Mouse (Mus musculus): ENCODE measurements around the gene Mageb1. TPM values are rescaled to one million over a fixed set of nuclear protein-coding genes. Genes with fewer than 3 reads are reported as not detected.
"Not testable (repeated sequence)": the region's sequence is repeated elsewhere in the genome, so short reads cannot be mapped to it uniquely, and the experiment has no call there.

The Mageb1 gene
- not detected in 2 replicates for polyA plus RNA-seq (2012; ENCODE audit: insufficient read depth, insufficient read length, low replicate concordance, missing spikeins)

GRCm38 (mm10) chrX:92016233-92016632 lies at the start of gene Mageb1:
Gene Mageb1, minus strand, starts transcription at chrX:92016333.
- not testable (repeated sequence) for H3K27ac ChIP-seq (ENCODE audit: insufficient read depth, low read depth, low read length); H3K4me3 ChIP-seq (ENCODE audit: insufficient read depth, low read depth, low read length); H3K4me1 ChIP-seq (ENCODE audit: control insufficient read depth, insufficient read depth, low read length)
- 33% methylated on average over 1 of the region's 1 CpGs for WGBS

Other genes starting within 250 kb of the Mageb1 start
- gene Mageb5, start 233.3 kb downstream of the Mageb1 start, polyA plus RNA-seq (2012; ENCODE audit: insufficient read depth, insufficient read length, low replicate concordance, missing spikeins): not detected in 2 replicates